Mouse (Mus musculus) hindbrain, embryonic 13.5 days (tissue): ENCODE data around the gene Ankef1. TPM values are rescaled to one million over a fixed set of nuclear protein-coding genes. Genes with fewer than 3 reads are reported as not detected.

Experiments
- ATAC-seq: fragments of 200-750 bp; cut with Nextera tagmentation; 2 replicates; pipeline ENCODE4 v1.8.0; 2017; ENCODE audit warnings: moderate TSS enrichment; ENCODE audit not compliant: low FRiP score
- H3K27ac ChIP-seq: fragments of 300-500 bp; sonication (generic); 2 replicates; pipeline ENCODE4 v1.5.1; 2015; ENCODE audit warnings: inconsistent platforms, mild to moderate bottlenecking, moderate library complexity
- H3K27me3 ChIP-seq: fragments of 300-500 bp; sonication (generic); 2 replicates; pipeline ENCODE4 v1.6.1; 2015; ENCODE audit warnings: mild to moderate bottlenecking, inconsistent platforms
- H3K36me3 ChIP-seq: fragments of 300-500 bp; sonication (generic); 2 replicates; pipeline ENCODE4 v1.6.1; 2015; ENCODE audit warnings: mild to moderate bottlenecking, inconsistent platforms
- H3K4me1 ChIP-seq: fragments of 300-500 bp; sonication (generic); replicated peaks from 2 replicates; pipeline ENCODE4 v1.6.1; 2015; ENCODE audit warnings: inconsistent platforms
- H3K4me2 ChIP-seq: fragments of 300-500 bp; sonication (generic); 2 replicates; pipeline ENCODE4 v1.6.1; 2015; ENCODE audit warnings: inconsistent platforms, mild to moderate bottlenecking, moderate library complexity
- H3K4me3 ChIP-seq: fragments of 300-500 bp; sonication (generic); 2 replicates; pipeline ENCODE4 v1.5.1; 2015; ENCODE audit warnings: mild to moderate bottlenecking, inconsistent platforms
- H3K9ac ChIP-seq: fragments of 300-500 bp; sonication (generic); 2 replicates; pipeline ENCODE4 v1.6.1; 2015; ENCODE audit warnings: mild to moderate bottlenecking, inconsistent platforms
- H3K9me3 ChIP-seq: fragments of 300-500 bp; sonication (generic); 2 replicates; pipeline ENCODE4 v1.6.1; 2016; ENCODE audit warnings: inconsistent platforms
- WGBS: fragments of 180-500 bp; shearing (Covaris S2); methylation state at CpG from one replicate; pipeline ENCODE4 v1.1.7; 2015; 5-methylcytosine and 5-hydroxymethylcytosine counted together
- polyA plus RNA-seq: library from polyadenylated mRNA; unstranded; fragments of >200 nt; fragmentation: Nextera tagmentation; extraction: Ambion mirVana; gene quantifications from 2 replicates; pipeline ENCODE4 v1.2.1, GENCODE M21; 2015

Gene Ankef1
- polyA plus RNA-seq, 1 experiment from 2014 or later = 0.78 TPM

GRCm38 (mm10) chr2:136513806-136514205 lies 12.1 kb downstream of the Ankef1 start:
- H3K36me3 ChIP-seq = no peaks in the 10 kb centered on the region
- peaks cover 2% of the 10 kb centered on the region; the same call in 1 of the 2 replicates for H3K27me3 ChIP-seq
- no peak overlapping the region for H3K4me2 ChIP-seq
- no peak for ATAC-seq
- no peak overlapping the region for H3K9ac ChIP-seq
- H3K4me1 ChIP-seq = 0 out of 2 replicates have a peak, but pooled peaks cover 6% of the 10 kb centered on the region
- no peaks in the 10 kb centered on the region for H3K9me3 ChIP-seq
- 81% methylated on average over 3 of the region's 3 CpGs for WGBS
- no peak overlapping the region for H3K4me3 ChIP-seq
- no peak overlapping the region for H3K27ac ChIP-seq

- Histone ChIP-seq H3K4me1 (0 out of 2 replicates have a peak, but pooled peaks cover 6% of the 10 kb centered on the region), H3K27me3 (peaks cover 2% of the 10 kb centered on the region; the same call in 1 of the 2 replicates), H3K9ac (no peak overlapping the region), H3K4me3 (no peak overlapping the region), H3K36me3 (no peaks in the 10 kb centered on the region), H3K27ac (no peak overlapping the region), H3K9me3 (no peaks in the 10 kb centered on the region), H3K4me2 (no peak overlapping the region)
- ATAC-seq = no peak
- 75% methylated on average over 2 of the region's 2 CpGs for WGBS
These were observed 13.8 kb downstream of the Ankef1 start for GRCm38 (mm10) chr2:136515501-136515900.

- Histone ChIP-seq H3K4me3 (no peak overlapping the region), H3K4me1 (no peaks in the 10 kb centered on the region), H3K36me3 (no peaks in the 10 kb centered on the region), H3K27me3 (no peaks in the 10 kb centered on the region), H3K4me2 (no peak overlapping the region), H3K27ac (no peak overlapping the region), H3K9ac (no peak overlapping the region), H3K9me3 (no peaks in the 10 kb centered on the region)
- 85% methylated on average over 7 of the region's 7 CpGs for WGBS
- no peak for ATAC-seq
These were observed 27.2 kb downstream of the Ankef1 start for GRCm38 (mm10) chr2:136528937-136529336.

- Histone ChIP-seq H3K36me3 (no peaks in the 10 kb centered on the region), H3K4me3 (peak overlapping the region; percentile 46), H3K4me1 (no peaks in the 10 kb centered on the region), H3K27me3 (no peaks in the 10 kb centered on the region), H3K9ac (peak overlapping the region; percentile 73), H3K4me2 (peak overlapping the region; percentile 60), H3K27ac (peak overlapping the region; percentile 79), H3K9me3 (no peaks in the 10 kb centered on the region)
- peak; percentile 100 for ATAC-seq
- WGBS = under 1% methylated on average over 23 of the region's 23 CpGs
These were observed 30.3 kb downstream of the Ankef1 start for GRCm38 (mm10) chr2:136532033-136532432.

DNA sequence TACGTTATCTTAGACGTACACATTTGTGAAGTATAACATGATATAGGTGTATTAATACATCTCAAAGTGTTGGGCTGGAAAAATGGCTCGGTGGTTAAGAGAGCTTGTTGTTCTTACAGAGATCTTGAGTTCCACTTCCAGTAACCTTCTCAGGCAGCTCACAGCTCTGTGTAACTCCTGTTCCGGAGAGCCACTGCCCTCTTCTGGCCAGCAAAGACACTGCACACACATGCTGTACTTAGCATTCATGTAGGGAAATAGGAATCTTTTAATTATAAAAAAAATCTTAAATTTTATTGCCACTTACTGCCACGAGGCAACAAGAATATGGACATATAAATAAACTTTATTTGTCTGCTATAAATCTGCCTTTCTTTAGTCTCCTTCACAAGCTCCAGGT lies 56.3 kb downstream of the Ankef1 start:
- ATAC-seq = no peak
- WGBS = 70% methylated on average over 5 of the region's 5 CpGs
- H3K4me2 ChIP-seq = no peak overlapping the region
- H3K36me3 ChIP-seq = no peaks in the 10 kb centered on the region
- H3K9me3 ChIP-seq = no peaks in the 10 kb centered on the region
- no peak overlapping the region for H3K4me3 ChIP-seq
- H3K27ac ChIP-seq = no peak overlapping the region
- no peaks in the 10 kb centered on the region for H3K4me1 ChIP-seq
- H3K27me3 ChIP-seq = no peaks in the 10 kb centered on the region
- H3K9ac ChIP-seq = no peak overlapping the region

DNA sequence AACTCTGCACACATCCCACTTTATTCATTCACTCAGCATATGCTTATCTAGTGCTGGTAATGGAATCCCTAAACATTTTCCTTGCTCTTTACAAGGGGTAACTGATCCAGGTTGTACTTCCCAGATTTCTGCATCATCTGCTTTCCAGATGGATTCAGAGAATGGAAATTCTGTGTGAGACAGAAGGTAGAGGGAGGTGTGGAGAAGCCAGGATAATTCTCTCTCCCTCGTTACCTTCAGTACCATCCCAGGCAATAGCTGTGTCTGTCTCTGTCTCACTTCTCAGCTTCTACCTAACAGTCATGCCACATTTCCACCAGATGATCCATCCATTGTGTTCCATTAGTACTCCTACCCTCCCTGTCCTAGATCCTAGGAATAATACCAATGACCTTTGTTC lies 60.6 kb downstream of the Ankef1 start:
- Histone ChIP-seq H3K4me2 (no peak overlapping the region), H3K27me3 (no peaks in the 10 kb centered on the region), H3K9me3 (no peaks in the 10 kb centered on the region), H3K4me1 (no peaks in the 10 kb centered on the region), H3K4me3 (no peak overlapping the region), H3K9ac (no peak overlapping the region), H3K27ac (no peak overlapping the region), H3K36me3 (no peaks in the 10 kb centered on the region)
- 91% methylated on average over 1 of the region's 1 CpGs for WGBS
- no peak for ATAC-seq

- Histone ChIP-seq H3K4me2 (no peak overlapping the region), H3K27ac (no peak overlapping the region), H3K4me1 (no peaks in the 10 kb centered on the region), H3K36me3 (no peaks in the 10 kb centered on the region), H3K9ac (no peak overlapping the region), H3K9me3 (no peaks in the 10 kb centered on the region), H3K27me3 (no peaks in the 10 kb centered on the region), H3K4me3 (no peak overlapping the region)
- no peak for ATAC-seq
- WGBS = 87% methylated on average over 2 of the region's 2 CpGs
These were observed 69.1 kb downstream of the Ankef1 start for GRCm38 (mm10) chr2:136570856-136571255.

GRCm38 (mm10) chr2:136582762-136583161 lies 81.1 kb downstream of the Ankef1 start:
- WGBS = 54% methylated on average over 2 of the region's 2 CpGs

DNA sequence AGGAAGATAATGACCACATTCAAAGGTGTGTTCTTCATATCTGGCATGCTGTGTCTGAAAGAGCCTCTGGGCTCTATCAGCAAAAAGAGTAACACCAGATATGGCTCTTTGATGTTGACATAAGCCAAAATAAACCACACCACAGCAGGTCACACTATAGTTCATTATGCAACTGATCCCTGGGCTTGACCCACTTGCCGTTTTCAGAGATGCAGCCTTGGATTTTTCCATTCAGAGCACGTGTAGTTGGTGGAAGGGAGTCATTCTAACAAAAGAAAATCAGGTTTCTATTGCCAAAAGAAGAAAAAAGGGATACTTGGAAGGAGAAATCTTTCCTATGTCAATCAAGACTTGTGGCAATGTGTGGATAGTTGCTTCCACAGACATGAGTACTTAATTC lies 87.1 kb downstream of the Ankef1 start:
- H3K36me3 ChIP-seq = no peaks in the 10 kb centered on the region
- 38% methylated on average over 2 of the region's 2 CpGs for WGBS
- no peaks in the 10 kb centered on the region for H3K4me1 ChIP-seq
- H3K27me3 ChIP-seq = no peaks in the 10 kb centered on the region
- ATAC-seq = no peak
- H3K4me3 ChIP-seq = no peak overlapping the region
- H3K9ac ChIP-seq = no peak overlapping the region
- H3K27ac ChIP-seq = no peak overlapping the region
- no peak overlapping the region for H3K4me2 ChIP-seq
- H3K9me3 ChIP-seq = no peaks in the 10 kb centered on the region

More at GRCm38 (mm10) chr2:136582762-136583161, 81.1 kb downstream of the Ankef1 start:
- Histone ChIP-seq H3K9me3 (no peaks in the 10 kb centered on the region), H3K27me3 (no peaks in the 10 kb centered on the region), H3K4me3 (no peak overlapping the region), H3K27ac (no peak overlapping the region), H3K9ac (no peak overlapping the region), H3K4me2 (no peak overlapping the region), H3K4me1 (no peaks in the 10 kb centered on the region), H3K36me3 (no peaks in the 10 kb centered on the region)
- no peak for ATAC-seq

DNA sequence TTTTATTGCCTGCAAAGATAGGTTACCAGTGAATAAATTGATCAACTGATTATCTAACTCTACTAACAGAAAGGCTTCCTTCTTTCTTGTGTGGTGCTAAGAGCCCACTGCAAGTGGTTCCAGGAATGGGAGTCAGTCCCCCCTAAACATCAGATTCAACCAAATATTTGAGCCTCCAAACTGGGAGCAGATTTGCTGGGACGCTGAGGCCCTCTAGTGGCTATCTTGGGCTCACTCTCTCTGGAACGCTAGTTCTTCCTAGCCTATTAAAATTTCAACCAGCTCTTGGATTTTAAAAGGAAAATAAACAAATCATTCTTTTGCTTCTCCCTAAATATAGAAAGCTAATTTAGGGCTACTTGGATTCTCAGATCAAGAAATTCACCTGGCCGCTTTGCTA lies 94.7 kb downstream of the Ankef1 start:
- 28% methylated on average over 3 of the region's 3 CpGs for WGBS
- Histone ChIP-seq H3K4me2 (no peak overlapping the region), H3K36me3 (no peaks in the 10 kb centered on the region), H3K9ac (no peak overlapping the region), H3K4me3 (no peak overlapping the region), H3K9me3 (no peaks in the 10 kb centered on the region), H3K4me1 (0 out of 2 replicates have a peak, but pooled peaks cover 7% of the 10 kb centered on the region), H3K27me3 (no peaks in the 10 kb centered on the region), H3K27ac (no peak overlapping the region)
- ATAC-seq = no peak

DNA sequence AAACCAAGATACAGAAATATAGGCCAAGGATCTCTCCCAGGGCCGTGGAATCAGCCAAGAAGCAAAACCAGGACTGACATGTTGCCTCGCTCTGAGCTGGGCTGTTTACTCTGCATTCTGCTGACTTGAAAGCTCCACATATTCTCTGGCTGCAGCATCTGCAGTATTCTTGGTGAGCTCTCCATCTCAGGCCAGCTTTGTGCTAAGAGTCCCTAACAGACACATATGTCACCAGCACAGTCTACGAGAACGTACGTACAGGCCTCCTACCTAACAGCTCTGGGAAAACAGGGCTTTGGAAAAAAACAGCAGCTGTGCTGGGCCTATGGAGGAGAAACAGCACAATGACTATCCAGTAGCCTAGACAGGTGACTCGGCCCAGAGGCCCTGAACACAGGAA lies 97.0 kb downstream of the Ankef1 start:
- 83% methylated on average over 6 of the region's 6 CpGs for WGBS
- Histone ChIP-seq H3K36me3 (no peaks in the 10 kb centered on the region), H3K4me3 (no peak overlapping the region), H3K9ac (no peak overlapping the region), H3K27ac (no peak overlapping the region), H3K4me1 (0 out of 2 replicates have a peak, but pooled peaks cover 7% of the 10 kb centered on the region), H3K27me3 (no peaks in the 10 kb centered on the region), H3K4me2 (no peak overlapping the region), H3K9me3 (no peaks in the 10 kb centered on the region)
- no peak for ATAC-seq

- Histone ChIP-seq H3K4me1 (0 out of 2 replicates have a peak, but pooled peaks cover 7% of the 10 kb centered on the region), H3K9me3 (no peaks in the 10 kb centered on the region), H3K36me3 (no peaks in the 10 kb centered on the region), H3K27ac (no peak overlapping the region), H3K4me3 (no peak overlapping the region), H3K27me3 (no peaks in the 10 kb centered on the region), H3K4me2 (no peak overlapping the region), H3K9ac (no peak overlapping the region)
- no peak for ATAC-seq
- 73% methylated on average over 5 of the region's 5 CpGs for WGBS
These were observed 99.0 kb downstream of the Ankef1 start for GRCm38 (mm10) chr2:136600651-136601170.

DNA sequence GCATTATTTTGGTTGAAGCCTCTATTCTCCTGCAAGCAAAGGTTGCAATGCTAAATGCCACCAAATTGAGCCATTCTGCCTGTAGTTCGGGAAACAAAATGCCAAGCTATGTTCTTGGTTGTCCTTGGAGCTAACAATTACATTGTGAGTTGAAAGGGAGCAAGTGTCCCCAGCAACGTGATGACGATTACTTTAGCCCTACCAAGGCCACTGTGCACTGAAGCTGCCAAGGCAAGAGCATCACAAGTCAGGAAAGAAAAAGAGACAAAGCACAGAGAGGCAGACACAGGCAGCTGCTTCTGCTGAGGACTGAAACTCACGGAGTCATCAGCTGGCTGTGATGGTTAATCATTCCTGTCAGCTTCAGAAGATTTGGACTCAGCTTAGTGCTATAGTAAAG lies 99.5 kb downstream of the Ankef1 start:
- no peak overlapping the region for H3K4me2 ChIP-seq
- no peak overlapping the region for H3K4me3 ChIP-seq
- no peaks in the 10 kb centered on the region for H3K9me3 ChIP-seq
- 0 out of 2 replicates have a peak, but pooled peaks cover 7% of the 10 kb centered on the region for H3K4me1 ChIP-seq
- WGBS = 52% methylated on average over 4 of the region's 4 CpGs
- no peaks in the 10 kb centered on the region for H3K27me3 ChIP-seq
- H3K27ac ChIP-seq = no peak overlapping the region
- H3K36me3 ChIP-seq = no peaks in the 10 kb centered on the region
- ATAC-seq = no peak
- H3K9ac ChIP-seq = no peak overlapping the region
